Mouse (Mus musculus) thymus, adult 2 months (tissue): ENCODE measurements at regions not wholly inside any gene's neighbourhood (a gene's known extent, or its start where the extent isn't known, plus 50 kb on each side); places are given as distances from the start of the nearest gene placed in this dataset.

Experiments used
- DNase-seq: peaks from one replicate; pipeline ENCODE4 v3.0.0; 2021
- H3K27ac ChIP-seq: fragments of 200-500 bp; 2 replicates; pipeline ENCODE4 v1.5.1; 2012; ENCODE audit warnings: low read length, control low read depth; ENCODE audit not compliant: control insufficient read depth, insufficient read depth
- H3K27me3 ChIP-seq: fragments of 200-500 bp; 2 replicates; pipeline ENCODE4 v1.6.1; 2012; ENCODE audit warnings: mild to moderate bottlenecking, low read length, moderate library complexity, mixed read lengths; ENCODE audit not compliant: control insufficient read depth, insufficient read depth
- H3K36me3 ChIP-seq: fragments of 200-500 bp; 2 replicates; pipeline ENCODE4 v1.6.1; 2012; ENCODE audit warnings: mild to moderate bottlenecking, low read length, moderate library complexity; ENCODE audit not compliant: control insufficient read depth, insufficient read depth
- H3K4me1 ChIP-seq: fragments of 200-500 bp; replicated peaks from 2 replicates; pipeline ENCODE4 v1.6.1; 2012; ENCODE audit warnings: low read length; ENCODE audit not compliant: control insufficient read depth, insufficient read depth
- H3K4me3 ChIP-seq: fragments of 200-500 bp; 2 replicates; pipeline ENCODE4 v1.5.1; 2012; ENCODE audit warnings: mild to moderate bottlenecking, low read length, control low read depth, moderate library complexity; ENCODE audit not compliant: control insufficient read depth, insufficient read depth
- CTCF ChIP-seq: fragments of 200-500 bp; IDR thresholded peaks from 2 replicates; pipeline ENCODE4 v1.5.1; 2012; ENCODE audit warnings: mild to moderate bottlenecking, control low read depth, low read length, moderate library complexity, borderline replicate concordance; ENCODE audit not compliant: control insufficient read depth, poor library complexity, insufficient read depth; ENCODE audit errors: extremely low read depth
- POLR2A ChIP-seq: fragments of 200-500 bp; IDR thresholded peaks from 2 replicates; pipeline ENCODE4 v1.6.1; 2012; ENCODE audit warnings: mild to moderate bottlenecking, low read length, control low read depth, moderate library complexity; ENCODE audit not compliant: control insufficient read depth, poor library complexity, insufficient read depth; ENCODE audit errors: extremely low read depth
- WGBS: fragments of 180-500 bp; shearing (Covaris S2); methylation state at CpG from one replicate; pipeline ENCODE4 v1.1.7; 2018; 5-methylcytosine and 5-hydroxymethylcytosine counted together

GRCm38 (mm10) chr7:136501094-136501493, 393.3 kb upstream of the Mgmt start:
- Histone ChIP-seq H3K27me3 (no peaks in the 10 kb centered on the region; the same call in 1 of the 2 replicates), H3K4me3 (no peak overlapping the region), H3K27ac (no peak overlapping the region), H3K4me1 (no peaks in the 10 kb centered on the region), H3K36me3 (no peaks in the 10 kb centered on the region)
- WGBS = 89% methylated on average over 7 of the region's 7 CpGs
- DNase-seq = no peak
- TF ChIP-seq CTCF = no peak
- no peak for TF ChIP-seq POLR2A

- Histone ChIP-seq H3K4me3 (no peak overlapping the region), H3K27ac (no peak overlapping the region), H3K27me3 (no peaks in the 10 kb centered on the region; the same call in 1 of the 2 replicates), H3K4me1 (no peaks in the 10 kb centered on the region), H3K36me3 (no peaks in the 10 kb centered on the region)
- no peak for DNase-seq
- TF ChIP-seq POLR2A (no peak), CTCF (no peak)
- 34% methylated on average over 32 of the region's 32 CpGs for WGBS
Observed at GRCm38 (mm10) chr7:136501855-136502847, 392.3 kb upstream of the Mgmt start.

- H3K4me1 ChIP-seq = no peaks in the 10 kb centered on the region
- DNase-seq = no peak
- TF ChIP-seq POLR2A (no peak), CTCF (no peak)
- H3K36me3 ChIP-seq = no peaks in the 10 kb centered on the region
- no peak overlapping the region for H3K27ac ChIP-seq
- 83% methylated on average over 6 of the region's 6 CpGs for WGBS
- H3K27me3 ChIP-seq = no peaks in the 10 kb centered on the region
- H3K4me3 ChIP-seq = no peak overlapping the region
Observed at GRCm38 (mm10) chr7:136511389-136511788, 383.0 kb upstream of the Mgmt start.

- Histone ChIP-seq H3K27ac (no peak overlapping the region), H3K4me1 (no peaks in the 10 kb centered on the region), H3K4me3 (no peak overlapping the region), H3K27me3 (no peaks in the 10 kb centered on the region), H3K36me3 (no peaks in the 10 kb centered on the region)
- 82% methylated on average over 1 of the region's 1 CpGs for WGBS
- TF ChIP-seq CTCF (no peak), POLR2A (no peak)
- DNase-seq = no peak
Observed at GRCm38 (mm10) chr7:136515376-136515775, 379.0 kb upstream of the Mgmt start.

- WGBS = 90% methylated on average over 9 of the region's 9 CpGs
Observed at GRCm38 (mm10) chr7:136525821-136526220, 368.6 kb upstream of the Mgmt start.

GRCm38 (mm10) chr7:136530006-136530785, 364.2 kb upstream of the Mgmt start:
- H3K4me1 ChIP-seq = no peaks in the 10 kb centered on the region
- no peaks in the 10 kb centered on the region for H3K27me3 ChIP-seq
- WGBS = 91% methylated on average over 8 of the region's 8 CpGs
- H3K4me3 ChIP-seq = no peak overlapping the region
- no peaks in the 10 kb centered on the region for H3K36me3 ChIP-seq
- H3K27ac ChIP-seq = no peak overlapping the region
- TF ChIP-seq CTCF (no peak), POLR2A (no peak)
- no peak for DNase-seq

More at GRCm38 (mm10) chr7:136525821-136526220, 368.6 kb upstream of the Mgmt start:
- H3K4me3 ChIP-seq = no peak overlapping the region
- H3K27ac ChIP-seq = no peak overlapping the region
- TF ChIP-seq POLR2A = no peak
- TF ChIP-seq CTCF = no peak
- no peak for DNase-seq
- H3K36me3 ChIP-seq = no peaks in the 10 kb centered on the region
- no peaks in the 10 kb centered on the region for H3K27me3 ChIP-seq
- H3K4me1 ChIP-seq = no peaks in the 10 kb centered on the region
